Mouse (Mus musculus) right cerebral cortex, postnatal 25 days (tissue): ENCODE results near the gene Ugt1a7c.

ENCODE experiments used
- DNase-seq: peaks from one replicate; pipeline ENCODE4 v3.0.0; 2022

Ugt1a7c gene

GRCm38 (mm10) chr1:88246386-88246785, 151.5 kb downstream of the Ugt1a7c start:
- DNase-seq = no peak

- no peak for DNase-seq
Observed at GRCm38 (mm10) chr1:88247660-88248059, 152.8 kb downstream of the Ugt1a7c start.

GRCm38 (mm10) chr1:88248658-88249057, 153.8 kb downstream of the Ugt1a7c start:
- DNase-seq = no peak

- no peak for DNase-seq
Observed at GRCm38 (mm10) chr1:88249596-88249995, 154.7 kb downstream of the Ugt1a7c start.

DNA sequence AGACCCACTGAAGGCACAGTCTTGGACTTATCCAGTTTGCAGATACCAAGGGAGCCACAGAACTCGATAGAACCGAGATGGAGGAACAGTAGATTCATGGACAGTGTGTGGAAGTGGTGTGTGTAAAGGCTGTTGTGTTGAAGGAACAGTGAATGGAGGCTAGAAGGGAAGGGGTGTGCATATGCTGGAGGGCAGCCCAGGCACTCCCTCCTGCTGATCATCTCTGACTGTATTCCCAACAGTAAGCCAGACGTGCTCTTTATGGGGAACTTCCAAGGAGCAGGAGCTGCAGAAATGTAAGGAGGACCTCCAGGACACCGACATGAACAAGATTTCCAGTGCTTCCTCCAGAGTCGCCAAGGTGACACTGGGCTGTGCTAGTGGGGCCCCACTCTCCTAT, 155.2 kb downstream of the Ugt1a7c start:
- DNase-seq = no peak

- DNase-seq = no peak
Observed at GRCm38 (mm10) chr1:88253106-88253505, 158.2 kb downstream of the Ugt1a7c start.

DNA sequence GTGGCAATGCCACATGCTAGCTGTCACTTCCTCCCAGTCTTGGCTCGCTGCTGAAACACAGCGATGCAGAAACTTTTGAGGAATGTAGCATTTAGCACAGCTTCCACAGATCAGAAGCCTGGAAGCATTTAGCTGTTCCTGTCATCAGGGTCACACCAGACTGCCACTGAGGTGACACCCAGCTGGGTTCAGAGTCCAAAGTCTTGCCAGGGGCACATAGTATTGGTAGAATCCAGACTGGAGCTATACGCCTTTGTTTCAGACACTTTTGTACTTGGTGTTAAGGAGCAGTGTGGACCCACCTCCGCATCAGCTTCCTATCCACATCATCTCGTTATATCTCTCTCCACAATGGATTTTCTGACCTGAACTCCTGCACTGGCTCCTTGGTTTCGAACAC, 158.7 kb downstream of the Ugt1a7c start:
- no peak for DNase-seq

- DNase-seq = no peak
Observed at GRCm38 (mm10) chr1:88254793-88255465, 160.1 kb downstream of the Ugt1a7c start.

DNA sequence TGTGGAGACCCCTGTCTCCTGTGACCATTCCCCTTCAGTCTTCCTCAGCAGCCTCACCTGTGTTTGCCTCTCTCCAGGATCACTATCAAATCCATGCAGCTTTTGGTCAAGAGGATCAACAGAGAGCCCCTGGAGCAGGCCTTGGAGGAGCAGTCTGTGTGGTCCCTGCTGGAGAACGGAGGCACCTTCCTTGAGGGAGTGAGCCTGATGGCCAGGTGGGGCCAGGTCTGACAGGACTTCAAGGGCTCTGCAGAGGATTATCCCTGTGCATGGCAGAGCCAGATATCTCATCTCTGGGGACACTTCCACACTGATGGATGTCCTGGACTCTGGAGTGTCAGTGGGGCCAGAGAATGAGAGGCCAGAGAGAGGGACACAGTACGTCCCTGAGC, 160.6 kb downstream of the Ugt1a7c start:
- DNase-seq = no peak

DNA sequence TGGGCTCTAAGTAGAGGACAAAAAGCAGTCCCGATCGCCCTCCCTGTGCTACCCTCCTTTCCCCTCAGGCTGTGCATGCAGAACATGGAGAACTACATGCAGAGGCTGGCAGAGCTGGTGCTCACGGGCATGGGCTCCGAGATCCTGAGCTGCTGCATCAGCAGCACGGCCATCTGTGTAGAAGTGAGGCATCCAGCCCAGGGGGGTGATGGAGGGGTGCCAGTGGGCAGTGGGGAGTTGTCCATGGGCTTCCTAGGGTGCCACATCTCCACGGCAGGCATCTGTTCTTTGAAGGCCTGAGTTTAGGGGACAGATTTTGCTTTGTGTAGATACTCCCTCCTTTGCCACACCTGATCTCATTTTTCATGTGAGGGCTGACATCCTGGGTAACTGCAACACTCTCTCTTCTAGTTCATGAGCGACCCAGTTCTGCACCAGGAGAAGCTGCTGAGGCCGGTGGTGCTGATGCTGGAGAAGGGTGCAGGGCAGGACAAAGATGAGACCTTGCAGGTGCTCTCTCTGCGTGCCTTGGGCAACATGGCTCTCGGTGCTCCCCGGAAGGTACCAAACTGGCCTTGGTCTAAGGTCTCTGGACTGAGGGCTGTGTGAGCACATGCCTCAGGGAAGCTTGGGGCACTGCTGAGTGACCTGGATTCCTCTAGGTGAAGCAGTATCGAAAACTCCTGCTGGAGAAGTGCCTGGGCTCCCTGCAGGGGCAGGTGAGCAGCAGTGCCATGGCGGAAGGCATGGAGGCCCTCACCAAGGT, 161.3 kb downstream of the Ugt1a7c start:
- DNase-seq = no peak

GRCm38 (mm10) chr1:88256886-88257663, 162.2 kb downstream of the Ugt1a7c start:
- DNase-seq = no peak

GRCm38 (mm10) chr1:88257681-88258080, 162.8 kb downstream of the Ugt1a7c start:
- DNase-seq = no peak

DNA sequence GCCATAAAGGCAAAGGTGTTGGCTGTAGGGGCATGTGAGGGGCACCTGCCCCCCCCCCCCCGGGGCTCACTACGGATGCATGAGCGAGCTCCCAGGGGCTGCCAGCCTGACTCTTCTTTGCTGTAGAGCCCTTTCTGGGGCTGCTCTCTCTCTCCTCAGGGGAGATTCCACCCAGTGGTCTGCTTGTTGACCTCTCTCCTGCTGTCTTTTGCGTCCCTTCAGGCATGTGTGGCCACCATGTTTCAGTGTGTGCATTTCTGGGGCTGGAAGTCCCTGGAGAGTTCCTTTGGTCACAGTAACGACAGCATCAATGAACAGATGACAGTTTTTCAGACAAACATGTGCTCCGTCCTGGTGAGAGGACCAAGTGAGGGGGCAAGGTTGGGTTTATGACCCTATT, 163.5 kb downstream of the Ugt1a7c start:
- DNase-seq = no peak

GRCm38 (mm10) chr1:88258881-88259642, 164.2 kb downstream of the Ugt1a7c start:
- no peak for DNase-seq

DNA sequence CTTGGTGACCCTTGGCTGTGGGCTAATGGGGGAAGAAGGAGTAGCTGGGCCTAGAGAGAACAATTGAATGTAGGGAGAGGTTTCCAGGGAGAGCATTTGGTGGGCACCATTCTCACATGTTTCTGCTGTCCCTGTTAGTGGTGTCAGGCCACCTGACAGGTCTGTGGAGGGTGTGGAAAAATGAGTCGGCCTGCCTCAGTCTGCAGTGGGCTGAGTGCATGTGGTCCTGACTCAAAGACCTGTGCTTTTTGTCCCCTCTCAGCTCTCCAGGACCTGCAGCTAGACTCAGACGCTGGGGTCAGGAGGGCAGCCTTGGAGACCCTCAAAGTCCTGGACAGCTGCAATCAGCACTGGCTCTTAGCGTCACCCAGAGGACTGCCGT, 164.8 kb downstream of the Ugt1a7c start:
- DNase-seq = no peak

- DNase-seq = no peak
Observed at GRCm38 (mm10) chr1:88260114-88260513, 165.3 kb downstream of the Ugt1a7c start.

GRCm38 (mm10) chr1:88260604-88261377, 165.9 kb downstream of the Ugt1a7c start:
- DNase-seq = no peak

DNA sequence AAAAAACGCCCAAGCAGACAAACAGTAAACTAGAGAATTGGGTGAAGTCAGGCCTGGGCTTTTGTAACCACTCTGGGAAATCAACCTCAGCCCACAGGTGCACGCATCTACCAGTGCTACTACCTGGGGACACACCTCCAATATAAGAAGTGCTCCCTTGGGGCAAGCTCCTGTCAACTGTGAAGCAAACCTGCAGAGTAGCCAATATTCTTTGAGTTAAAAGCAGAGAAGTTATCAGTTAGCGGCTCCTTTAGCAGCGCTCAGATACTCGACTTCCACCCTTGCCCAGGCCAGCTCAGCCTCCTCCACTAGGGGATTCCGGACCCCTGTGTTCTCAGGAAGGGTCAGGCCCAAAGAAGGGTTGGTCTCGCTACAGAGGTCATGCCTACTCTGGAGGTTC, 166.8 kb downstream of the Ugt1a7c start:
- no peak for DNase-seq

- DNase-seq = no peak
Observed at GRCm38 (mm10) chr1:88262255-88262654, 167.4 kb downstream of the Ugt1a7c start.

DNA sequence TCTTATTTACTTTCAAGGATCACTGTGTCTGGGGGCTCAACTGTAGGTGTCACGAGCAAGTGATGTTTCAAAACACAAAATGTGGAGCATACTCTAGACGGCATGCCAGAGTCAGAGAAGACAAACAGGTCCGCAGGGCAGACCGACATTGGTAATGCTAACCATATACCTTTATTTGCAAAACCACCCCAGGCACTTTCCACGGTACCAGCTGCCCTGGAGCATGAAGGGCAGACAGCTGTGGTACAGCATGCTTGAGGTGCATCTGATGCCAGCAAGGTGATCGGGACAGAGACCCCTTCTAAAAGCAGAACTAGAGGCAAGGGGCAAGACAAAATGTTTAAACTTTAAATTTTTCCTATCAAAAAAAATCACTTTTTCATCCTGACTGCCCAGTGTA, 168.1 kb downstream of the Ugt1a7c start:
- no peak for DNase-seq

DNA sequence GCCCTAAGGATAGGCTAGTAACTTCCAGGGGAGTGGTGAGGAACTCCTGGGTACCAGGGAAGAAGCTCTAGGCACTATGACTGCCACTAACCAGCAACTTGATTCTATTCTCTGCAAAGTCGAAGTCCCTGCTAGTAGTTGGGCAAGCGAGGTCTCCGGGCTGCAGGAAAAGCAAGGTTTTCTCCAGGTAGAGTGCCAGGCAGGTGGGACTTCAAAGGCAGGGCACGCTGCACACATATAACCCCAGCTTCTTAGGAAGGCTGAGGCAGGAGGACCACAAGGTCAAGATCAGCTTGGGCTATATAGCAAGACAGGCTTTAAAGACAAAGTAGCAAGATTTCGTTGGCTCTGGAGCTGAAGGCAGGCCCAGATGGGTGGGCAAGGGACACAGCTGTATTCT, 168.9 kb downstream of the Ugt1a7c start:
- DNase-seq = no peak

DNA sequence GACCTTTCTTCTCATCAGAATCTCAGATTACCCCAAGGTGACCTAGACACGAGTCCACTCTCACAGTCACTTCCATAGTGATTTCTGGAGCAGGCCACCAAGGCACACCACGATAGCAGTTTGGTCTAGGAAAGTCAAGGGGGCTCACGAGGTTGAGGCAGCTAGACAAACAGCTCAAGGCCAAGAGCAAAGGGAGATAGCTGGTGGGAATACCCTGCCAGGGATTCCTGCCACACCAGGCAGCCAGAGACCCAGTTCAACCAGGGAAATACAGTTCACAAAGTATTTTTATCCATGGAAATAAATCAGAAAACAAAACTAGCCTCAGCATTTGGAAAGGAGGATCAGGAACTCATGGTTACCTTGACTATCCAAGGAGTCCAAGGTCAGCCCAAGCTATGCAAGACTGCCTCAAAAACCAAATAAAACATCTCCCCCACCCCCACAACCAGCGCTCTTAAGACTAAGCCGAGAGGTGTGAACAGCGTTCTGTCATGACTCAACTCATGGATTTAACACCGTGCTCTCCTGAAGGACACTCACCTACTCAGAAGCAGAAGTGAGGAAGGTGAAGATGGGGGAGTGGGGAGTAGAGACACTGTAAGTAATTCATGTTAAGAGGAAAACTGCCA, 169.5 kb downstream of the Ugt1a7c start:
- DNase-seq = no peak
